Comparison of ENCODE assay signal across 24 mouse cellular contexts in the genomic region with DNA sequence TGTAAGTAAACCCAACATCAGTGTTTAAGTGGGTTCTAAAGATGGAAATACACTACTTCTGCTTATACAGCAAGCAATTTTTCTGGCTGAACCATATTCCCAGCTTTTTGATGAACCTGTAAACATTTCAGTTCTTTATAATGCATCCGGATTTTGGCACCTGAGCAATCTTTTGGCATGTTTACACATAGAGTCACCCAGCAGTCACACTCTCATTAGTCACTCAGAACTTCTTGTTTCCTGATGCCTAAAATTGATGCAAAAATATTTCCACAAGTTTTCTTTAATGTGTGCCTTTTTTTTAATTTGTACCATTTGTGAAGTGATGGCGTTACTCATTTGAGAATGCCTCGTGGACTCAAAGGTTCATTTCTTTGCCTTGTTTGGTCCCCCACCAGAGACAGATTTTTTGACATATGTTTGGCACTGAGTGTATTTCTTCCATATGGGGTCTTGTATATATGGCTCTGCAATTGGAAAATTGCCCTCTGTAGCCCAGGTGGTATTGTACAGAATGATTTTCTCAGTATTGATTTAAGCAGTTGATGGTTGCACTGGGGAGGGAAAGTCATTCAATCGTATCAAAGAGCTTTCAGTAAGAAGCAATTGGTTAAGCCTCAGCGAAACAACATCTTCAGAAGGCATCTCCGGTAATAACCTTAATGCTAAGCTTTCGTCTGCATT.
DNase-seq lines count a peak whose midpoint lies in the region; ATAC-seq and TF ChIP-seq lines count a peak whose summit lies in the region.
"Had no signal": no experiment of that assay in that cellular context is flagged by ENCODE, and none has a peak within 500 bp of the region (broad histone marks: within the 10 kb centered on the region; RNA-seq: fewer than 3 reads in every experiment).

No protein-coding gene starts in this region.

- no peak overlapping the region for H3K27ac ChIP-seq in forebrain, embryonic 15.5 days (replicated peaks)
- H3K27ac ChIP-seq in forebrain, embryonic 12.5 days: no peak overlapping the region
- no peak overlapping the region for H3K27ac ChIP-seq in midbrain, postnatal 0 days (ENCODE audit: low read depth, low read length)
- H3K27ac ChIP-seq in midbrain, embryonic 15.5 days: no peak overlapping the region
- H3K27ac ChIP-seq in kidney, adult 2 months (ENCODE audit: insufficient read depth, low read depth, low read length): no peak overlapping the region
- H3K27ac ChIP-seq: embryonic facial prominence, embryonic 13.5 days; heart, embryonic 15.5 days; limb, embryonic 15.5 days; liver, embryonic 15.5 days; midbrain, embryonic 12.5 days had no signal

- no peaks in the 10 kb centered on the region for H3K27me3 ChIP-seq in forebrain, embryonic 15.5 days
- H3K27me3 ChIP-seq in forebrain, embryonic 12.5 days: no peaks in the 10 kb centered on the region
- H3K27me3 ChIP-seq in midbrain, postnatal 0 days (ENCODE audit: insufficient read depth, low read length): no peaks in the 10 kb centered on the region
- H3K27me3 ChIP-seq in midbrain, embryonic 15.5 days (replicated peaks): no peaks in the 10 kb centered on the region
- H3K27me3 ChIP-seq in kidney, adult 2 months (replicated peaks; ENCODE audit: control insufficient read depth, insufficient read depth, low read length): no peaks in the 10 kb centered on the region
- H3K27me3 ChIP-seq: embryonic facial prominence, embryonic 13.5 days; heart, embryonic 15.5 days; limb, embryonic 15.5 days; liver, embryonic 15.5 days; midbrain, embryonic 12.5 days; Patski had no signal

- no peak overlapping the region for H3K9ac ChIP-seq in forebrain, embryonic 15.5 days (replicated peaks)
- H3K9ac ChIP-seq in forebrain, embryonic 12.5 days: no peak overlapping the region
- no peak overlapping the region for H3K9ac ChIP-seq in midbrain, postnatal 0 days (replicated peaks; ENCODE audit: low read length, poor library complexity, severe bottlenecking)
- H3K9ac ChIP-seq in midbrain, embryonic 15.5 days: no peak overlapping the region
- H3K9ac ChIP-seq: embryonic facial prominence, embryonic 13.5 days; heart, embryonic 15.5 days; limb, embryonic 15.5 days; liver, embryonic 15.5 days; midbrain, embryonic 12.5 days had no signal

- H3K4me2 ChIP-seq in forebrain, embryonic 15.5 days (replicated peaks): no peak overlapping the region
- no peak overlapping the region for H3K4me2 ChIP-seq in forebrain, embryonic 12.5 days
- no peak overlapping the region for H3K4me2 ChIP-seq in midbrain, postnatal 0 days (ENCODE audit: low read depth, low read length, poor library complexity, severe bottlenecking)
- no peak overlapping the region for H3K4me2 ChIP-seq in midbrain, embryonic 15.5 days
- H3K4me2 ChIP-seq: embryonic facial prominence, embryonic 13.5 days; heart, embryonic 15.5 days; limb, embryonic 15.5 days; liver, embryonic 15.5 days; midbrain, embryonic 12.5 days had no signal

- peak; percentile 6 for DNase-seq in cerebellum, adult 9-10 months
- no peak for DNase-seq in cerebellum, postnatal 36 days
- DNase-seq in midbrain, postnatal 0 days (ENCODE audit: low spot score): peak; percentile 57
- no peak for DNase-seq in lung, adult 2 months
- no peak for DNase-seq in kidney, adult 2 months
- DNase-seq: adrenal gland, adult 8-10 months; cerebellum, adult 11 months; gastrocnemius, postnatal 25 days; heart, postnatal 4 days; layer of hippocampus, postnatal 36 days; right cerebral cortex, adult 18-20 months; thymus, postnatal 14 days had no signal

- TF ChIP-seq CTCF in midbrain, postnatal 0 days (IDR thresholded peaks at IDR 0.05): no peak
- no peak for TF ChIP-seq CTCF in lung, adult 2 months (IDR thresholded peaks at IDR 0.05; ENCODE audit: insufficient read depth, low read length)
- no peak for TF ChIP-seq CTCF in kidney, adult 2 months (conservative IDR thresholded peaks at IDR 0.05; ENCODE audit: insufficient read depth, insufficient read length, low read depth, low read length)

- H3K4me1 ChIP-seq in forebrain, embryonic 15.5 days: peaks cover 3% of the 10 kb centered on the region; the same call in 1 of the 2 replicates
- no peaks in the 10 kb centered on the region for H3K4me1 ChIP-seq in forebrain, embryonic 12.5 days
- no peaks in the 10 kb centered on the region for H3K4me1 ChIP-seq in midbrain, postnatal 0 days (ENCODE audit: insufficient read depth, low read length)
- H3K4me1 ChIP-seq in midbrain, embryonic 15.5 days: no peaks in the 10 kb centered on the region
- no peaks in the 10 kb centered on the region for H3K4me1 ChIP-seq in lung, adult 2 months (ENCODE audit: control insufficient read depth, insufficient read depth, low read length)
- no peaks in the 10 kb centered on the region for H3K4me1 ChIP-seq in kidney, adult 2 months (ENCODE audit: control insufficient read depth, insufficient read depth, low read length)
- H3K4me1 ChIP-seq: embryonic facial prominence, embryonic 13.5 days; heart, embryonic 15.5 days; limb, embryonic 15.5 days; liver, embryonic 15.5 days; midbrain, embryonic 12.5 days had no signal

- no peaks in the 10 kb centered on the region for H3K9me3 ChIP-seq in forebrain, embryonic 15.5 days
- H3K9me3 ChIP-seq in forebrain, embryonic 12.5 days: no peaks in the 10 kb centered on the region
- no peaks in the 10 kb centered on the region for H3K9me3 ChIP-seq in midbrain, postnatal 0 days (ENCODE audit: low read length)
- no peaks in the 10 kb centered on the region for H3K9me3 ChIP-seq in midbrain, embryonic 15.5 days
- H3K9me3 ChIP-seq: embryonic facial prominence, embryonic 13.5 days; heart, embryonic 15.5 days; limb, embryonic 15.5 days; liver, embryonic 15.5 days; midbrain, embryonic 12.5 days had no signal

- no peak overlapping the region for H3K4me3 ChIP-seq in forebrain, embryonic 15.5 days
- H3K4me3 ChIP-seq in forebrain, embryonic 12.5 days (replicated peaks): no peak overlapping the region
- H3K4me3 ChIP-seq in midbrain, postnatal 0 days (ENCODE audit: low read depth, low read length): no peak overlapping the region
- H3K4me3 ChIP-seq in midbrain, embryonic 15.5 days: no peak overlapping the region
- H3K4me3 ChIP-seq in lung, adult 2 months (replicated peaks; ENCODE audit: extremely low read depth, low read depth, low read length): no peak overlapping the region
- H3K4me3 ChIP-seq in kidney, adult 2 months (ENCODE audit: insufficient read depth, low read depth, low read length): no peak overlapping the region
- H3K4me3 ChIP-seq: embryonic facial prominence, embryonic 13.5 days; heart, embryonic 15.5 days; limb, embryonic 15.5 days; liver, embryonic 15.5 days; midbrain, embryonic 12.5 days; myocyte had no signal

- 43% methylated on average over 7 of the region's 7 CpGs for WGBS in forebrain, embryonic 15.5 days
- WGBS in forebrain, embryonic 12.5 days: 83% methylated on average over 7 of the region's 7 CpGs
- 77% methylated on average over 7 of the region's 7 CpGs for WGBS in midbrain, postnatal 0 days
- 70% methylated on average over 7 of the region's 7 CpGs for WGBS in midbrain, embryonic 15.5 days
- WGBS in lung, adult 2 months: 86% methylated on average over 7 of the region's 7 CpGs
- WGBS in kidney, adult 2 months: 79% methylated on average over 7 of the region's 7 CpGs

- TF ChIP-seq POLR2A in lung, adult 2 months (IDR thresholded peaks at IDR 0.05; ENCODE audit: borderline replicate concordance, extremely low read depth, low read depth, low read length): no peak
- TF ChIP-seq POLR2A in kidney, adult 2 months (IDR thresholded peaks at IDR 0.05; ENCODE audit: low read depth, low read length): no peak

- peak; percentile 91 for ATAC-seq in forebrain, embryonic 15.5 days (replicated peaks)
- ATAC-seq in forebrain, embryonic 12.5 days (ENCODE audit: low FRiP score): no peak
- ATAC-seq in midbrain, postnatal 0 days (ENCODE audit: low FRiP score): no peak; the same call in 1 of the 2 replicates
- ATAC-seq in midbrain, embryonic 15.5 days (replicated peaks): no peak
- ATAC-seq: intestine, postnatal 0 days; lung, postnatal 0 days; Patski had no signal

- H3K36me3 ChIP-seq in forebrain, embryonic 15.5 days: no peaks in the 10 kb centered on the region
- no peaks in the 10 kb centered on the region for H3K36me3 ChIP-seq in forebrain, embryonic 12.5 days (replicated peaks)
- H3K36me3 ChIP-seq in midbrain, postnatal 0 days (ENCODE audit: insufficient read depth, low read length): no peaks in the 10 kb centered on the region
- no peaks in the 10 kb centered on the region for H3K36me3 ChIP-seq in midbrain, embryonic 15.5 days (replicated peaks)
- no peaks in the 10 kb centered on the region for H3K36me3 ChIP-seq in kidney, adult 2 months (ENCODE audit: control insufficient read depth, insufficient read depth, low read length)
- H3K36me3 ChIP-seq: embryonic facial prominence, embryonic 13.5 days; heart, embryonic 15.5 days; limb, embryonic 15.5 days; liver, embryonic 15.5 days; midbrain, embryonic 12.5 days had no signal

Comparison
In these comparisons a context has a peak if more than half of its experiments do, and no peak if none do; other contexts are left out.
1. DNase-seq: peak in cerebellum, adult 9-10 months (single experiment) and midbrain, postnatal 0 days (single experiment); none in cerebellum, postnatal 36 days (0 of 2), lung, adult 2 months (single experiment) and kidney, adult 2 months (single experiment).